Mouse (Mus musculus) testis, adult 2 months (tissue): ENCODE results near the gene Nme8. TPM values are rescaled to one million over a fixed set of nuclear protein-coding genes. Genes with fewer than 3 reads are reported as not detected.

ENCODE experiments used
- H3K27ac ChIP-seq: fragments of 200-500 bp; 2 replicates; pipeline ENCODE4 v1.5.1; 2012; ENCODE audit warnings: low read depth, low read length; ENCODE audit not compliant: control insufficient read depth, insufficient read depth
- H3K27me3 ChIP-seq: fragments of 200-500 bp; 2 replicates; pipeline ENCODE4 v1.6.1; 2012; ENCODE audit warnings: mild to moderate bottlenecking, low read length, moderate library complexity; ENCODE audit not compliant: control insufficient read depth, insufficient read depth
- H3K36me3 ChIP-seq: fragments of 200-500 bp; 2 replicates; pipeline ENCODE4 v1.6.1; 2012; ENCODE audit warnings: mild to moderate bottlenecking, low read length; ENCODE audit not compliant: control insufficient read depth, insufficient read depth
- H3K4me1 ChIP-seq: fragments of 200-500 bp; 2 replicates; pipeline ENCODE4 v1.6.1; 2012; ENCODE audit warnings: low read length; ENCODE audit not compliant: control insufficient read depth, insufficient read depth
- H3K4me3 ChIP-seq: fragments of 200-500 bp; 2 replicates; pipeline ENCODE4 v1.5.1; 2012; ENCODE audit warnings: low read depth, mild to moderate bottlenecking, low read length, moderate library complexity, mixed read lengths; ENCODE audit not compliant: control insufficient read depth
- CTCF ChIP-seq: fragments of 200-500 bp; IDR thresholded peaks from 2 replicates; pipeline ENCODE4 v1.5.1; 2012; ENCODE audit warnings: low read depth, mild to moderate bottlenecking, inconsistent platforms, low read length, moderate library complexity; ENCODE audit not compliant: control insufficient read depth, insufficient read depth, insufficient replicate concordance
- POLR2A ChIP-seq: fragments of 200-500 bp; IDR thresholded peaks from 2 replicates; pipeline ENCODE4 v1.6.1; 2012; ENCODE audit warnings: low read depth, mild to moderate bottlenecking, inconsistent platforms, low read length, moderate library complexity; ENCODE audit not compliant: control insufficient read depth
- polyA plus RNA-seq: library from polyadenylated mRNA; depleted of rRNA; stranded (reverse); fragments of >200 nt; gene quantifications from 2 replicates; pipeline ENCODE4 v1.2.3, GENCODE M21; 2012

Gene Nme8
- polyA plus RNA-seq, 1 experiment: 47.5 TPM

GRCm38 (mm10) chr13:19682879-19683640 is 14.5 kb downstream of the Nme8 start:
- Histone ChIP-seq H3K27me3 (no peaks in the 10 kb centered on the region), H3K36me3 (no peaks in the 10 kb centered on the region), H3K4me3 (no peak overlapping the region), H3K27ac (no peak overlapping the region), H3K4me1 (no peaks in the 10 kb centered on the region)
- no peak for TF ChIP-seq POLR2A
- no peak for TF ChIP-seq CTCF

- Histone ChIP-seq H3K27me3 (no peaks in the 10 kb centered on the region), H3K4me1 (no peaks in the 10 kb centered on the region), H3K36me3 (no peaks in the 10 kb centered on the region), H3K27ac (no peak overlapping the region), H3K4me3 (no peak overlapping the region)
- TF ChIP-seq CTCF (no peak), POLR2A (no peak)
These were observed 23.0 kb downstream of the Nme8 start for GRCm38 (mm10) chr13:19674601-19675000.

- no peaks in the 10 kb centered on the region for H3K36me3 ChIP-seq
- H3K4me3 ChIP-seq: no peak overlapping the region
These were observed 23.6 kb downstream of the Nme8 start for GRCm38 (mm10) chr13:19674025-19674424.

GRCm38 (mm10) chr13:19668355-19669140 is 29.0 kb downstream of the Nme8 start:
- Histone ChIP-seq H3K27me3 (no peaks in the 10 kb centered on the region), H3K27ac (no peak overlapping the region), H3K36me3 (no peaks in the 10 kb centered on the region), H3K4me3 (no peak overlapping the region), H3K4me1 (no peaks in the 10 kb centered on the region)
- no peak for TF ChIP-seq POLR2A
- TF ChIP-seq CTCF: no peak

More at GRCm38 (mm10) chr13:19674025-19674424, 23.6 kb downstream of the Nme8 start:
- Histone ChIP-seq H3K27me3 (no peaks in the 10 kb centered on the region), H3K27ac (no peak overlapping the region), H3K4me1 (no peaks in the 10 kb centered on the region)
- no peak for TF ChIP-seq CTCF
- TF ChIP-seq POLR2A: no peak

- TF ChIP-seq POLR2A: no peak
- TF ChIP-seq CTCF: no peak
- H3K4me3 ChIP-seq: no peak overlapping the region
- no peak overlapping the region for H3K27ac ChIP-seq
- no peaks in the 10 kb centered on the region for H3K36me3 ChIP-seq
- no peaks in the 10 kb centered on the region for H3K27me3 ChIP-seq
- no peaks in the 10 kb centered on the region for H3K4me1 ChIP-seq
These were observed 45.2 kb downstream of the Nme8 start for GRCm38 (mm10) chr13:19652405-19652804.

GRCm38 (mm10) chr13:19649824-19650223 is 47.8 kb downstream of the Nme8 start:
- Histone ChIP-seq H3K27me3 (no peaks in the 10 kb centered on the region), H3K4me3 (no peak overlapping the region), H3K4me1 (no peaks in the 10 kb centered on the region), H3K27ac (no peak overlapping the region), H3K36me3 (no peaks in the 10 kb centered on the region)
- TF ChIP-seq POLR2A: no peak
- no peak for TF ChIP-seq CTCF

- Histone ChIP-seq H3K4me1 (no peaks in the 10 kb centered on the region), H3K4me3 (no peak overlapping the region), H3K36me3 (no peaks in the 10 kb centered on the region), H3K27ac (no peak overlapping the region), H3K27me3 (no peaks in the 10 kb centered on the region)
- TF ChIP-seq POLR2A (no peak), CTCF (no peak)
These were observed 53.4 kb downstream of the Nme8 start for GRCm38 (mm10) chr13:19644225-19644624.
